Mouse (Mus musculus) liver, postnatal 0 days (tissue): Measurements from ENCODE around the gene Cmya5. TPM values are rescaled to one million over a fixed set of nuclear protein-coding genes. Genes with fewer than 3 reads are reported as not detected.

Experiments
- ATAC-seq: fragments of 200-750 bp; cut with Nextera tagmentation; 2 replicates; pipeline ENCODE4 v1.8.0; 2017; ENCODE audit warnings: mild to moderate bottlenecking, moderate library complexity
- DNase-seq: peaks from one replicate; pipeline ENCODE4 v3.0.0-alpha.2; 2016
- H3K27ac ChIP-seq: fragments of 300-500 bp; sonication (generic); 2 replicates; pipeline ENCODE4 v1.5.1; 2014; ENCODE audit warnings: antibody characterized with exemption, moderate library complexity, mild to moderate bottlenecking, low read depth
- H3K27me3 ChIP-seq: fragments of 300-500 bp; sonication (generic); 2 replicates; pipeline ENCODE4 v1.6.1; 2014; ENCODE audit warnings: low read length, control low read depth, mixed read lengths; ENCODE audit not compliant: insufficient read depth
- H3K36me3 ChIP-seq: fragments of 300-500 bp; sonication (generic); replicated peaks from 2 replicates; pipeline ENCODE4 v1.6.1; 2014; ENCODE audit warnings: mild to moderate bottlenecking, control low read depth, low read length, moderate library complexity, mixed read lengths; ENCODE audit not compliant: insufficient read depth
- H3K4me1 ChIP-seq: fragments of 300-500 bp; sonication (generic); 2 replicates; pipeline ENCODE4 v1.6.1; 2014; ENCODE audit warnings: antibody characterized with exemption, mild to moderate bottlenecking, control low read depth; ENCODE audit not compliant: insufficient read depth
- H3K4me2 ChIP-seq: fragments of 300-500 bp; sonication (generic); 2 replicates; pipeline ENCODE4 v1.6.1; 2014; ENCODE audit warnings: low read depth, mild to moderate bottlenecking, low read length, moderate library complexity, mixed read lengths
- H3K4me3 ChIP-seq: fragments of 300-500 bp; sonication (generic); 2 replicates; pipeline ENCODE4 v1.5.1; 2014; ENCODE audit warnings: low read depth, low read length
- H3K9ac ChIP-seq: fragments of 300-500 bp; sonication (generic); replicated peaks from 2 replicates; pipeline ENCODE4 v1.6.1; 2014; ENCODE audit warnings: mild to moderate bottlenecking, moderate library complexity
- H3K9me3 ChIP-seq: fragments of 300-500 bp; sonication (generic); 2 replicates; pipeline ENCODE4 v1.6.1; 2016; ENCODE audit warnings: mild to moderate bottlenecking, control low read depth, low read length, mixed read lengths
- CTCF ChIP-seq: sonication (generic); IDR thresholded peaks from 2 replicates; pipeline ENCODE4 v1.5.1; 2016; ENCODE audit warnings: antibody characterized with exemption, low read depth
- EP300 ChIP-seq: IDR thresholded peaks from 2 replicates; pipeline ENCODE4 v1.6.1; 2016; ENCODE audit warnings: antibody characterized with exemption, low read depth, mild to moderate bottlenecking
- WGBS: fragments of 180-500 bp; shearing (Covaris S2); extraction: QIAGEN DNeasy Blood & Tissue Kit; methylation state at CpG from one replicate; pipeline ENCODE4 v1.1.7; 2014; ENCODE audit not compliant: insufficient replicate concordance; 5-methylcytosine and 5-hydroxymethylcytosine counted together
- polyA plus RNA-seq: library from polyadenylated mRNA; unstranded; fragments of >200 nt; fragmentation: Nextera tagmentation; extraction: Ambion mirVana; gene quantifications from 2 replicates; pipeline ENCODE4 v1.2.1, GENCODE M21; 2015

Gene Cmya5
- polyA plus RNA-seq, 1 experiment from 2014 or later = 0.01 TPM

DNA sequence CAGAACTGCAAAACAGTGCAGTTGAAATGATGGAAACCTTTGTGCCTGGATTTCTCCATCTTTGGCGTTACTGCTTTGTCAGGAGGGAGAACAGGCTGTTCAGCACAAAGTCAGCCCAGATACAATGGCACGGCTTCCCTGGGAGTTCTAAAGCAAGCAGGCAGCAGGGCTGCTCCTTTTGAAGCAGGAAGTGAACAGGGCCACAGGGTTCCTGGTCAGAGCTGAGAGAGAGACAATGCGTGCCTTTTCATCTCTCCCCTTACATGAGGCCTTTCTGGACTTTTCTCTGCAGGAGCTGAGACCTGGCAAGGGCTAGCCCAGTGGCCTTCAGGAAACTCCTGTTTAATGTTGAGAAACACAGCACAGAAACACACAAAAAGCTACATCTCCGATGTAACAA, 108.3 kb downstream of the Cmya5 start:
- Histone ChIP-seq H3K4me3 (no peak overlapping the region), H3K36me3 (no peaks in the 10 kb centered on the region), H3K4me1 (no peaks in the 10 kb centered on the region), H3K9me3 (no peaks in the 10 kb centered on the region), H3K27me3 (no peaks in the 10 kb centered on the region), H3K4me2 (no peak overlapping the region), H3K9ac (no peak overlapping the region), H3K27ac (no peak overlapping the region)
- no peak for TF ChIP-seq CTCF
- no peak for TF ChIP-seq EP300
- no peak for DNase-seq
- 59% methylated on average over 4 of the region's 4 CpGs for WGBS
- ATAC-seq = no peak

DNA sequence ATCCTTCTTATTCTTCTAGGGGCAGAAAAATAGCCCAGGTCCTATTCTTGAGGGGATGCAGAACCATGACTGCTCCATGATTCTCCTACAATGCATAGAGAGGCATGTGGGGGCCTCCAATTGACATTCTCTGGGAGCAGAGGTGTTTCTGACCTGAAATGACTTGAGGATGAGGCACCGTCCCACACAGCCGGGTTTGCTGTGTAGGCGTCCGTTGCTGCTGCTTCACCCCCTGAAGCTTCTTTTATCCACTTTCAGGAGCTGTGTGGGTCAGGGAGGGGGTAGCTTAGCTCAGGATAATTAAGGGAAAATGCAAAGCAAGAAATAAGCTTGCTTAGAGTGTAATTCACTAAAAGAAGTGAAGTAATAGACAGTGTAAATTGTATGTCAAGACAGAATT, 115.2 kb downstream of the Cmya5 start:
- WGBS = 89% methylated on average over 4 of the region's 4 CpGs
- H3K9ac ChIP-seq = no peak overlapping the region

DNA sequence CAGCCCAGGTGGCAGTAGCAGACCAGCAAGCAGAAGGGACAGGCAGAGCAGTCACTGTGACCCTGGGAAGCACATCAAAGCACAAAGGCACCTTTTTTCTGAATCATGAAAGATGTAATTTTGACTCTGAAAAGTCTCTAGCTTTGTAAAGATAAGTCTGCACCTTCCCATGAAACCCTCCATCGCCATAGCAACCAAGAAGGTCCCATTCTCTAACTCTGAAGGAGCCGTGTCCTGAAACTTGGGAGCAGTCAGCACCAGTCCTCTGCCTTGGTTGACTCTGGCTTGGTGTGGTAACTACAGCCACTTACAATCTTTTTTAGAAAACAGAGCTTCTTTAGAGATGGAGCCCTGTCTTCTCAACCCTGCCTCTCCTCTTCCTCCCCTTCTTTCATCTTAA, 119.7 kb downstream of the Cmya5 start:
- H3K9me3 ChIP-seq = peaks cover 5% of the 10 kb centered on the region; the same call in 1 of the 2 replicates
- 56% methylated on average over 2 of the region's 2 CpGs for WGBS
- no peaks in the 10 kb centered on the region for H3K4me1 ChIP-seq
- H3K9ac ChIP-seq = no peak overlapping the region
- H3K27ac ChIP-seq = no peak overlapping the region
- TF ChIP-seq EP300 = no peak
- no peak for TF ChIP-seq CTCF
- no peaks in the 10 kb centered on the region for H3K36me3 ChIP-seq
- no peak overlapping the region for H3K4me2 ChIP-seq
- H3K27me3 ChIP-seq = no peaks in the 10 kb centered on the region
- DNase-seq (no peak), ATAC-seq (no peak)
- no peak overlapping the region for H3K4me3 ChIP-seq

More for the DNA sequence above, 115.2 kb downstream of the Cmya5 start:
- no peak for ATAC-seq
- H3K4me2 ChIP-seq = no peak overlapping the region
- no peak for TF ChIP-seq CTCF
- no peak for TF ChIP-seq EP300
- peaks cover 5% of the 10 kb centered on the region; the same call in 1 of the 2 replicates for H3K9me3 ChIP-seq
- H3K27me3 ChIP-seq = no peaks in the 10 kb centered on the region
- no peaks in the 10 kb centered on the region for H3K4me1 ChIP-seq
- no peak for DNase-seq
- H3K4me3 ChIP-seq = no peak overlapping the region
- no peak overlapping the region for H3K27ac ChIP-seq
- H3K36me3 ChIP-seq = no peaks in the 10 kb centered on the region

DNA sequence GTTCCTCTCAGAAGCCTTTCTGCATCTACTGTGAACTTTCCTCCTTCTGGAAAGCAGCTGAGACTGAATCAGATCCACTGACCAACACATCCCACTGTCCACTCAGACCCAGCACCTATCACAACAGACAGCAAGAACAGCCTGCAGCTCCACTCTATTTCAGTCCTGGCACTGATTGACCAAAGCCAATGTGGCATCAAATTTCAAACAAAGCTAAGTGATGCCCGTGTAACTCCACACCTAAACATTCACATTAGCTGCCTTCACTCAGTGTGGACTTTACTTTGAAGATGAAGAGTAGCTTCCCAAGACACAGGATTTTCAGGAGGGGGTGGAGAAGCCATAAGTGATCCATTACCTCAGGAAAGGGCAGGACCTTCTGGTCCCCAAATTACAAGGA, 122.4 kb downstream of the Cmya5 start:
- H3K9ac ChIP-seq = no peak overlapping the region
- TF ChIP-seq EP300 (no peak), CTCF (no peak)

DNA sequence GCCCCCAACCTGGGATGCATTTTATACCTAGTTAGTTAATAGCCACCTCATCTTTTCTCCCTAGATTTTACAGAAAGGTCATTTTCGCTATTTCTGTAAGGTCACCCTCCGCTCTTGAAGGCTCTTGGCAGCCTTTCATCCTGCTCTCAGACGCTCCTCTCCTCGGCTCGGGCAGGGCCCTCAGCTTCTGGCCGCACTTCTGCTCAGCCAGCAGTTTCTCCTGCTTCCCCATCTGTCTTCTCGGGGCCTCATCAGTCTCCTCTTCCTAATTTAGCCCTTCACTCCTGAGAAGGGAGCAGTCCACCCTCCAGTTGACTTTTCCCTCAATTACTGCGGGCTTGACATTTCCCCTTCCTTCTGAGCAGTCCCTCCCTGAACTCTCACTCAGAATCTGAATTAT, 131.6 kb downstream of the Cmya5 start:
- DNase-seq (no peak), ATAC-seq (no peak)
- 60% methylated on average over 8 of the region's 8 CpGs for WGBS

More for the DNA sequence above, 122.4 kb downstream of the Cmya5 start:
- H3K4me2 ChIP-seq = no peak overlapping the region
- H3K4me1 ChIP-seq = no peaks in the 10 kb centered on the region
- DNase-seq (no peak), ATAC-seq (no peak)
- H3K36me3 ChIP-seq = no peaks in the 10 kb centered on the region
- H3K27ac ChIP-seq = no peak overlapping the region
- H3K27me3 ChIP-seq = no peaks in the 10 kb centered on the region
- H3K4me3 ChIP-seq = no peak overlapping the region
- H3K9me3 ChIP-seq = no peaks in the 10 kb centered on the region
- 26% methylated on average over 1 of the region's 1 CpGs for WGBS

DNA sequence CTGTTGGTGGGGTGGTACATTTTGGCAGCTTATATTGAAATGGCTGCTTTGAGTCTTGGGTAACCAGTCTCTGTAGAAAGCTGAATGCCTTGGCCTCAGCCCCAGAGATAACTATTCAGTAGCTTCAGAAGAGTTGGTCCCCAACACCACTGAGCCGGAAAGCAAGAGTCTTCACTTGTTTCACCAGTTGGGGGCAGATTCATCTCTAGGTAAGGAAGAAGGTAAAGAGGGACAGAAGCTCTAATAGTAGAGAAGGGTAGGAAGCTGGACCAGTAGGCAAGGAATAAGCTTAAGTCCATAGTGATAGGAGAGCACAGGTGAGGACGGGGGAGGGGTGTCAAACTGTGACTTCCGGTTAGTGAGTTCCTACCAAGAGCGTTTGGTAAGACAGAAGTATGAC, 133.2 kb downstream of the Cmya5 start:
- Histone ChIP-seq H3K4me2 (no peak overlapping the region), H3K36me3 (no peaks in the 10 kb centered on the region), H3K27me3 (no peaks in the 10 kb centered on the region), H3K4me3 (no peak overlapping the region), H3K4me1 (no peaks in the 10 kb centered on the region), H3K9ac (no peak overlapping the region), H3K9me3 (no peaks in the 10 kb centered on the region), H3K27ac (no peak overlapping the region)
- no peak for DNase-seq
- no peak for ATAC-seq
- 86% methylated on average over 4 of the region's 4 CpGs for WGBS
- TF ChIP-seq CTCF (no peak), EP300 (no peak)

More for the DNA sequence above, 131.6 kb downstream of the Cmya5 start:
- H3K36me3 ChIP-seq = no peaks in the 10 kb centered on the region
- no peaks in the 10 kb centered on the region for H3K4me1 ChIP-seq
- no peak overlapping the region for H3K4me2 ChIP-seq
- TF ChIP-seq EP300 = no peak
- no peak for TF ChIP-seq CTCF
- H3K27me3 ChIP-seq = no peaks in the 10 kb centered on the region
- no peak overlapping the region for H3K9ac ChIP-seq
- H3K9me3 ChIP-seq = no peaks in the 10 kb centered on the region
- no peak overlapping the region for H3K4me3 ChIP-seq
- no peak overlapping the region for H3K27ac ChIP-seq

DNA sequence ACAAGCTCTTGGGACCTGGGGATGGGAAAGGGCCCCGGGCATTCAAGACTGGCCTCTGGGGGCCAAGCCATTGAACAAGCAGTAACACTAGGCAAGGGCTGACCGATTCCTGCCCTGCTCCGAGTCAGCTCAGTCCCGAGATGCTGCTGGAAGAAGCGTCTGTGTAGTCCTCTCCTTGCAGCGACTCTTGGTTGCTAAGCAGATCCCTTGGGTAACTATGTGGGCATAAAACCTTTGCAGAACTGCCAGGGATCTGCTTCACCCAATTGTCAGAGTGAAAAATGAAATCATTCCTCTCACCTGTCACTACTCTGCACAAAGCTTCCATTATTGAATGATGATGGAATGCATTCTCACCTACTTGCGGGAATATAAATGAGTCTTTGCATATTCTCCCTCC, 134.0 kb downstream of the Cmya5 start:
- H3K36me3 ChIP-seq = no peaks in the 10 kb centered on the region
- DNase-seq (no peak), ATAC-seq (no peak)
- no peak overlapping the region for H3K4me3 ChIP-seq
- no peak overlapping the region for H3K27ac ChIP-seq
- no peaks in the 10 kb centered on the region for H3K9me3 ChIP-seq
- H3K4me2 ChIP-seq = no peak overlapping the region
- H3K9ac ChIP-seq = no peak overlapping the region
- WGBS = 73% methylated on average over 7 of the region's 7 CpGs
- no peaks in the 10 kb centered on the region for H3K4me1 ChIP-seq
- no peak for TF ChIP-seq EP300
- no peak for TF ChIP-seq CTCF
- no peaks in the 10 kb centered on the region for H3K27me3 ChIP-seq
